Mouse (Mus musculus) E14TG2a.4 (cell line): ENCODE results near the gene Rpl9-ps6.

Experiments
- CTCF ChIP-seq: conservative IDR thresholded peaks from 2 replicates; pipeline ENCODE4 v1.5.1; 2014; ENCODE audit warnings: low read length
- NANOG ChIP-seq: IDR thresholded peaks from 2 replicates; pipeline ENCODE4 v1.6.1; 2014; ENCODE audit warnings: borderline replicate concordance, low read length, mixed read lengths
- POU5F1 ChIP-seq: IDR thresholded peaks from 2 replicates; pipeline ENCODE4 v1.6.1; 2014; ENCODE audit warnings: low read length, borderline replicate concordance

DNA sequence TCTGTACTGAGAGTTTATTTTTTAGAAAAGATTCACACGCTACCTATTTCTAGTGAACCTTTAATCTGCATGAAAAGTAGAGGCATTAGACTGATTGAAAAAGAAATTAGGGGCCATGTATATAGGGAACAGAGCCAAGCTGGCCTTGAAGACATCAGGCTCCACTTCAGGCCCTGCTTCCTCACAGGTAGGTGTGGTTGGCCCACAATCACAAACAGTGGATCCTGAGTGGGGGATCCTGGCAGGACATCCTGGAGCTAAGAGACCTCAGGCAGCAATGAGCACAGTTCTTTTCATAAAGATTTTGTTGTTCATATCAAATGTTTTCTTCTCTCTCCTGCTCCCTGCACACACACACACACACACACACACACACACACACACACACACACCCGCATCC lies 9.6 kb downstream of the Rpl9-ps6 start:
- TF ChIP-seq CTCF (no peak), NANOG (no peak), POU5F1 (no peak)
